ENCODE assay signal across 9 mouse cellular contexts in genomic region chr11:102864272-102864671, GRCm38 (mm10). TPM values are rescaled to one million over a fixed set of nuclear protein-coding genes. Genes with fewer than 3 reads are reported as not detected.
DNase-seq lines count a peak whose midpoint lies in the region; ATAC-seq and TF ChIP-seq lines count a peak whose summit lies in the region.
"Had no signal": no experiment of that assay in that cellular context is flagged by ENCODE, and none has a peak within 500 bp of the region (broad histone marks: within the 10 kb centered on the region; RNA-seq: fewer than 3 reads in every experiment).

No protein-coding gene starts in this region.

- WGBS in cerebellum, adult 2 months, result 21% methylated on average over 4 of the region's 4 CpGs
- WGBS in liver, embryonic 14.5 days (ENCODE audit: insufficient replicate concordance), result 44% methylated on average over 4 of the region's 4 CpGs

- DNase-seq in cerebellum, adult 2 months, result peak; percentile 60 to 68
- no peak for DNase-seq in cerebellum, adult 11-12 months
- peak; percentile 86 for DNase-seq in testis, postnatal 10 days (ENCODE audit: low spot score)
- no peak for DNase-seq in testis, postnatal 14 days (ENCODE audit: low spot score)
- peak; percentile 70 for DNase-seq in embryo, embryonic 10 days (ENCODE audit: low spot score)
- peak; percentile 80 for DNase-seq in induced T-regulatory cell, adult 2 months (ENCODE audit: low read depth)
- DNase-seq in liver, embryonic 14.5 days (ENCODE audit: low read depth in 3 of 3, low spot score in 3 of 3), result no peak
- peak; percentile 63 for DNase-seq in splenic B cell, adult 2 months (ENCODE audit: low read depth, low spot score)

- H3K4me2 ChIP-seq in liver, embryonic 14.5 days (ENCODE audit: low read depth), result no peak overlapping the region
- H3K4me2 ChIP-seq: hindbrain, embryonic 15.5 days had no signal

- H3K27ac ChIP-seq in cerebellum, adult 2 months (ENCODE audit: insufficient read depth, low read length), result no peak overlapping the region
- no peak overlapping the region for H3K27ac ChIP-seq in liver, embryonic 14.5 days
- H3K27ac ChIP-seq: hindbrain, embryonic 15.5 days had no signal

- no peaks in the 10 kb centered on the region for H3K9me3 ChIP-seq in liver, embryonic 14.5 days (ENCODE audit: control insufficient read depth, low read length)
- H3K9me3 ChIP-seq: hindbrain, embryonic 15.5 days had no signal

- peaks cover 69% of the 10 kb centered on the region for H3K36me3 ChIP-seq in liver, embryonic 14.5 days (replicated peaks; ENCODE audit: control insufficient read depth, insufficient read depth, low read depth)
- peaks cover 18% of the 10 kb centered on the region for H3K36me3 ChIP-seq in splenic B cell, adult 2 months (ENCODE audit: control insufficient read depth, insufficient read depth, low read length, poor library complexity, severe bottlenecking)

- no peak overlapping the region for H3K4me3 ChIP-seq in cerebellum, adult 2 months (replicated peaks; ENCODE audit: insufficient read depth, low read depth, low read length)
- H3K4me3 ChIP-seq in liver, embryonic 14.5 days (ENCODE audit: insufficient read depth in 1 of 2, low read depth in 2 of 2, low read length in 2 of 2), result no peak overlapping the region
- H3K4me3 ChIP-seq: hindbrain, embryonic 15.5 days had no signal

- H3K9ac ChIP-seq in liver, embryonic 14.5 days (replicated peaks), result no peak overlapping the region
- H3K9ac ChIP-seq: hindbrain, embryonic 15.5 days had no signal

- peak; percentile 62; the same call in 1 of the 2 replicates for TF ChIP-seq CTCF in cerebellum, adult 2 months (IDR thresholded peaks at IDR 0.05; ENCODE audit: borderline replicate concordance, insufficient read depth, low read depth, low read length)
- TF ChIP-seq CTCF in liver, embryonic 14.5 days (IDR thresholded peaks at IDR 0.05; ENCODE audit: low read depth), result peak; percentile 52; the same call in 1 of the 2 replicates

- TF ChIP-seq POLR2A in cerebellum, adult 2 months (IDR thresholded peaks at IDR 0.05; ENCODE audit: borderline replicate concordance, insufficient read depth, low read length), result no peak

- peaks cover 12% of the 10 kb centered on the region for H3K4me1 ChIP-seq in cerebellum, adult 2 months (ENCODE audit: control insufficient read depth, insufficient read depth, low read length)
- no peaks in the 10 kb centered on the region for H3K4me1 ChIP-seq in liver, embryonic 14.5 days (replicated peaks; ENCODE audit: control insufficient read depth in 2 of 2, insufficient read depth in 2 of 2, low read length in 1 of 2)
- H3K4me1 ChIP-seq: hindbrain, embryonic 15.5 days had no signal

- no peaks in the 10 kb centered on the region for H3K27me3 ChIP-seq in cerebellum, adult 2 months (ENCODE audit: control insufficient read depth, insufficient read depth, low read length)
- H3K27me3 ChIP-seq in liver, embryonic 14.5 days (ENCODE audit: control insufficient read depth, insufficient read depth, low read length), result no peaks in the 10 kb centered on the region
- no peaks in the 10 kb centered on the region for H3K27me3 ChIP-seq in splenic B cell, adult 2 months (ENCODE audit: control insufficient read depth, insufficient read depth, low read length, poor library complexity, severe bottlenecking)
- H3K27me3 ChIP-seq: hindbrain, embryonic 15.5 days had no signal

- no peak for ATAC-seq in liver, embryonic 14.5 days (ENCODE audit: insufficient read depth)

- no peak for TF ChIP-seq EP300 in liver, embryonic 14.5 days (IDR thresholded peaks at IDR 0.05; ENCODE audit: low read depth)

RNA-seq across cellular contexts. Expression of gene Eftud2, which starts 16.5 kb away (rescaled TPM):
- polyA plus RNA-seq in cerebellum, adult 2 months (2012; rRNA removed), result 89.9 and 102 TPM in 2 replicates
- polyA plus RNA-seq in liver, embryonic 14.5 days (2012; rRNA removed), result 51.1 and 51.8 TPM in 2 replicates
- polyA plus RNA-seq in liver, embryonic 14.5 days (2014; fragmentation: Nextera tagmentation; extraction: Ambion mirVana), result 88.8 and 116 TPM in 2 replicates

RNA-seq across cellular contexts. Expression of gene Ccdc103, which starts 16.7 kb away (rescaled TPM):
- polyA plus RNA-seq in cerebellum, adult 2 months (2012; rRNA removed), result 0.57 and 0.65 TPM in 2 replicates
- 0.29 and 0.59 TPM in 2 replicates for polyA plus RNA-seq in liver, embryonic 14.5 days (2012; rRNA removed)
- polyA plus RNA-seq in liver, embryonic 14.5 days (2014; fragmentation: Nextera tagmentation; extraction: Ambion mirVana), result 0.75 and 1.1 TPM in 2 replicates

RNA-seq across cellular contexts. Expression of gene Fam187a, which starts 20.7 kb away (rescaled TPM):
- polyA plus RNA-seq in cerebellum, adult 2 months (2012; rRNA removed), result not detected in 2 replicates
- not detected in 2 replicates for polyA plus RNA-seq in liver, embryonic 14.5 days (2012; rRNA removed)
- 0.06 TPM in 1 of 2 replicates, not detected in the other for polyA plus RNA-seq in liver, embryonic 14.5 days (2014; fragmentation: Nextera tagmentation; extraction: Ambion mirVana)
- polyA plus RNA-seq: hindbrain, embryonic 15.5 days had no signal

RNA-seq across cellular contexts. Expression of gene Higd1b, which starts 28.6 kb away (rescaled TPM):
- 6.8 and 9.6 TPM in 2 replicates for polyA plus RNA-seq in cerebellum, adult 2 months (2012; rRNA removed)
- polyA plus RNA-seq in liver, embryonic 14.5 days (2012; rRNA removed), result not detected in 2 replicates
- not detected in 2 replicates for polyA plus RNA-seq in liver, embryonic 14.5 days (2014; fragmentation: Nextera tagmentation; extraction: Ambion mirVana)

RNA-seq across cellular contexts. Expression of gene Gfap, which starts 36.4 kb away (rescaled TPM):
- polyA plus RNA-seq in cerebellum, adult 2 months (2012; rRNA removed), result 207 and 211 TPM in 2 replicates
- polyA plus RNA-seq in liver, embryonic 14.5 days (2012; rRNA removed), result 8.2 and 12.6 TPM in 2 replicates
- 9.3 and 10.2 TPM in 2 replicates for polyA plus RNA-seq in liver, embryonic 14.5 days (2014; fragmentation: Nextera tagmentation; extraction: Ambion mirVana)

Comparison
In these comparisons a context has a peak if more than half of its experiments do, and no peak if none do; other contexts are left out.
1. DNase-seq: peak in cerebellum, adult 2 months (2 of 2), testis, postnatal 10 days (single experiment), embryo, embryonic 10 days (single experiment), induced T-regulatory cell, adult 2 months (single experiment) and splenic B cell, adult 2 months (single experiment); none in cerebellum, adult 11-12 months (single experiment), testis, postnatal 14 days (single experiment) and liver, embryonic 14.5 days (0 of 3).